8 mouse cellular contexts compared by ENCODE assay signal in genomic region chr11:75631561-75632225, GRCm38 (mm10). TPM values are rescaled to one million over a fixed set of nuclear protein-coding genes. Genes with fewer than 3 reads are reported as not detected.
DNase-seq lines count a peak whose midpoint lies in the region; ATAC-seq and TF ChIP-seq lines count a peak whose summit lies in the region.

No protein-coding gene starts in this region.

- DNase-seq in thymus, adult 2 months: peak; percentile 52
- DNase-seq in thymus, adult 18-20 months: no peak
- DNase-seq in intestine, embryonic 14.5 days (ENCODE audit: low spot score): peak; percentile 63
- DNase-seq in lung, adult 2 months: peak; percentile 36
- no peak for DNase-seq in urinary bladder, postnatal 36 days (ENCODE audit: low spot score in 2 of 2)
- DNase-seq in left cerebral cortex, postnatal 36 days (ENCODE audit: low spot score in 2 of 2): no peak

- H3K27me3 ChIP-seq in thymus, adult 2 months (ENCODE audit: control insufficient read depth, insufficient read depth, low read length): no peaks in the 10 kb centered on the region
- H3K27me3 ChIP-seq in embryonic facial prominence, embryonic 12.5 days: no peaks in the 10 kb centered on the region
- no peaks in the 10 kb centered on the region for H3K27me3 ChIP-seq in intestine, embryonic 14.5 days (replicated peaks; ENCODE audit: control insufficient read depth, insufficient read depth, low read length)
- H3K27me3 ChIP-seq in stomach, embryonic 16.5 days (ENCODE audit: control insufficient read depth, insufficient read depth, low read length): no peaks in the 10 kb centered on the region

- ATAC-seq in embryonic facial prominence, embryonic 12.5 days (ENCODE audit: insufficient number of reproducible peaks, insufficient read depth, low FRiP score, low TSS enrichment): no peak
- ATAC-seq in intestine, embryonic 14.5 days (replicated peaks; ENCODE audit: low FRiP score, low TSS enrichment, low read depth): no peak
- ATAC-seq in stomach, embryonic 16.5 days (ENCODE audit: insufficient read depth, low FRiP score): no peak

- TF ChIP-seq POLR2A in thymus, adult 2 months (IDR thresholded peaks at IDR 0.05; ENCODE audit: control insufficient read depth, extremely low read depth, insufficient read depth, low read length, poor library complexity): no peak
- no peak for TF ChIP-seq POLR2A in lung, adult 2 months (IDR thresholded peaks at IDR 0.05; ENCODE audit: borderline replicate concordance, extremely low read depth, low read depth, low read length)

- peak overlapping the region; percentile 86 for H3K4me2 ChIP-seq in embryonic facial prominence, embryonic 12.5 days (replicated peaks)
- peak overlapping the region; percentile 52 for H3K4me2 ChIP-seq in intestine, embryonic 14.5 days (ENCODE audit: low read length)
- H3K4me2 ChIP-seq in stomach, embryonic 16.5 days (ENCODE audit: low read depth, low read length): peak overlapping the region; percentile 70

- H3K4me3 ChIP-seq in thymus, adult 2 months (ENCODE audit: control insufficient read depth, insufficient read depth, low read length): peak overlapping the region; percentile 72; the same call in 1 of the 2 replicates
- peak overlapping the region; percentile 62 for H3K4me3 ChIP-seq in embryonic facial prominence, embryonic 12.5 days
- H3K4me3 ChIP-seq in intestine, embryonic 14.5 days (ENCODE audit: low read depth, low read length): peak overlapping the region; percentile 79
- peak overlapping the region; percentile 94 for H3K4me3 ChIP-seq in lung, adult 2 months (replicated peaks; ENCODE audit: extremely low read depth, low read depth, low read length)
- peak overlapping the region; percentile 80 for H3K4me3 ChIP-seq in stomach, embryonic 16.5 days (replicated peaks; ENCODE audit: low read length)

- WGBS in thymus, adult 2 months: 9% methylated on average over 13 of the region's 13 CpGs
- whole genome bisulfite sequencing in embryonic facial prominence, embryonic 12.5 days: 14% methylated on average over 13 of the region's 13 CpGs
- 5% methylated on average over 13 of the region's 13 CpGs for WGBS in intestine, embryonic 14.5 days
- 4% methylated on average over 13 of the region's 13 CpGs for WGBS in lung, adult 2 months
- WGBS in stomach, embryonic 16.5 days: 8% methylated on average over 13 of the region's 13 CpGs

- no peaks in the 10 kb centered on the region for H3K9me3 ChIP-seq in embryonic facial prominence, embryonic 12.5 days
- H3K9me3 ChIP-seq in intestine, embryonic 14.5 days (ENCODE audit: control insufficient read depth, low read length): no peaks in the 10 kb centered on the region
- no peaks in the 10 kb centered on the region for H3K9me3 ChIP-seq in stomach, embryonic 16.5 days (replicated peaks; ENCODE audit: control insufficient read depth, low read length)

- peaks cover 16% of the 10 kb centered on the region for H3K4me1 ChIP-seq in thymus, adult 2 months (replicated peaks; ENCODE audit: control insufficient read depth, insufficient read depth, low read length)
- H3K4me1 ChIP-seq in embryonic facial prominence, embryonic 12.5 days: peaks cover 23% of the 10 kb centered on the region
- H3K4me1 ChIP-seq in intestine, embryonic 14.5 days (replicated peaks; ENCODE audit: control insufficient read depth, insufficient read depth, low read length): peaks cover 12% of the 10 kb centered on the region; the same call in 1 of the 2 replicates
- peaks cover 29% of the 10 kb centered on the region for H3K4me1 ChIP-seq in lung, adult 2 months (ENCODE audit: control insufficient read depth, insufficient read depth, low read length)
- peaks cover 7% of the 10 kb centered on the region; the same call in 1 of the 2 replicates for H3K4me1 ChIP-seq in stomach, embryonic 16.5 days (ENCODE audit: control insufficient read depth, insufficient read depth, low read length)

- peak overlapping the region; percentile 52 for H3K9ac ChIP-seq in embryonic facial prominence, embryonic 12.5 days
- H3K9ac ChIP-seq in intestine, embryonic 14.5 days (ENCODE audit: low read length): peak overlapping the region; percentile 56
- H3K9ac ChIP-seq in stomach, embryonic 16.5 days (ENCODE audit: low read length): peak overlapping the region; percentile 77

- no peak for TF ChIP-seq CTCF in thymus, adult 2 months (IDR thresholded peaks at IDR 0.05; ENCODE audit: borderline replicate concordance, control insufficient read depth, extremely low read depth, insufficient read depth, low read length, poor library complexity)
- no peak for TF ChIP-seq CTCF in lung, adult 2 months (IDR thresholded peaks at IDR 0.05; ENCODE audit: insufficient read depth, low read length)

- intact Hi-C loops in left cerebral cortex, postnatal 36 days (cut with DNase I): loop anchor here (5.0 kb wide), 1 partner anchor 46 kb away; the partner anchor contains the start of gene Crk

- peaks cover 38% of the 10 kb centered on the region for H3K36me3 ChIP-seq in thymus, adult 2 months (ENCODE audit: control insufficient read depth, insufficient read depth, low read length)
- peaks cover 14% of the 10 kb centered on the region for H3K36me3 ChIP-seq in embryonic facial prominence, embryonic 12.5 days
- H3K36me3 ChIP-seq in intestine, embryonic 14.5 days (ENCODE audit: control insufficient read depth, insufficient read depth, low read length): peaks cover 23% of the 10 kb centered on the region; the same call in 1 of the 2 replicates
- peaks cover 11% of the 10 kb centered on the region for H3K36me3 ChIP-seq in stomach, embryonic 16.5 days (ENCODE audit: control insufficient read depth, insufficient read depth, low read length)

- H3K27ac ChIP-seq in thymus, adult 2 months (ENCODE audit: control insufficient read depth, insufficient read depth, low read length): no peak overlapping the region
- no peak overlapping the region for H3K27ac ChIP-seq in embryonic facial prominence, embryonic 12.5 days
- H3K27ac ChIP-seq in intestine, embryonic 14.5 days (ENCODE audit: low read depth): no peak overlapping the region
- H3K27ac ChIP-seq in stomach, embryonic 16.5 days (ENCODE audit: low read length): no peak overlapping the region

RNA-seq across cellular contexts. Expression of gene Inpp5k, which starts 0.9 kb away (rescaled TPM):
- polyA plus RNA-seq in thymus, adult 2 months (2012; rRNA removed): 149 and 164 TPM in 2 replicates
- 19.8 and 20.8 TPM in 2 replicates for polyA plus RNA-seq in embryonic facial prominence, embryonic 12.5 days (2016; fragmentation: Nextera tagmentation; extraction: Ambion mirVana)
- 23.7 and 25.1 TPM in 2 replicates for polyA plus RNA-seq in intestine, embryonic 14.5 days (2014; fragmentation: Nextera tagmentation; extraction: Ambion mirVana)
- 96.6 and 130 TPM in 2 replicates for polyA plus RNA-seq in lung, adult 2 months (2012; rRNA removed)
- polyA plus RNA-seq in stomach, embryonic 16.5 days (2015; fragmentation: Nextera tagmentation; extraction: Ambion mirVana): 20.6 and 24.2 TPM in 2 replicates
- 10 to 100 TPM; 39.1 to 43.1 TPM for total RNA-seq in left cerebral cortex, postnatal 36 days (2021)

RNA-seq across cellular contexts. Expression of gene Myo1c, which starts 18.6 kb away (rescaled TPM):
- polyA plus RNA-seq in thymus, adult 2 months (2012; rRNA removed): 78.0 and 90.2 TPM in 2 replicates
- polyA plus RNA-seq in embryonic facial prominence, embryonic 12.5 days (2016; fragmentation: Nextera tagmentation; extraction: Ambion mirVana): 28.0 and 31.0 TPM in 2 replicates
- 41.7 and 42.5 TPM in 2 replicates for polyA plus RNA-seq in intestine, embryonic 14.5 days (2014; fragmentation: Nextera tagmentation; extraction: Ambion mirVana)
- 216 and 256 TPM in 2 replicates for polyA plus RNA-seq in lung, adult 2 months (2012; rRNA removed)
- 70.5 and 74.3 TPM in 2 replicates for polyA plus RNA-seq in stomach, embryonic 16.5 days (2015; fragmentation: Nextera tagmentation; extraction: Ambion mirVana)
- total RNA-seq in left cerebral cortex, postnatal 36 days (2021): 10 to 100 TPM; 18.0 to 20.7 TPM

RNA-seq across cellular contexts. Expression of gene Pitpna, which starts 43.8 kb away (rescaled TPM):
- 99.7 and 108 TPM in 2 replicates for polyA plus RNA-seq in thymus, adult 2 months (2012; rRNA removed)
- polyA plus RNA-seq in embryonic facial prominence, embryonic 12.5 days (2016; fragmentation: Nextera tagmentation; extraction: Ambion mirVana): 96.0 TPM in 2 replicates
- polyA plus RNA-seq in intestine, embryonic 14.5 days (2014; fragmentation: Nextera tagmentation; extraction: Ambion mirVana): 76.2 and 82.1 TPM in 2 replicates
- polyA plus RNA-seq in lung, adult 2 months (2012; rRNA removed): 56.1 and 70.4 TPM in 2 replicates
- polyA plus RNA-seq in stomach, embryonic 16.5 days (2015; fragmentation: Nextera tagmentation; extraction: Ambion mirVana): 59.1 and 63.1 TPM in 2 replicates
- total RNA-seq in left cerebral cortex, postnatal 36 days (2021): 100 to 1,000 TPM; 315 to 349 TPM

RNA-seq across cellular contexts. Expression of gene Crk, which starts 47.4 kb away (rescaled TPM):
- polyA plus RNA-seq in thymus, adult 2 months (2012; rRNA removed): 46.7 and 85.4 TPM in 2 replicates
- 135 and 142 TPM in 2 replicates for polyA plus RNA-seq in embryonic facial prominence, embryonic 12.5 days (2016; fragmentation: Nextera tagmentation; extraction: Ambion mirVana)
- polyA plus RNA-seq in intestine, embryonic 14.5 days (2014; fragmentation: Nextera tagmentation; extraction: Ambion mirVana): 101 and 106 TPM in 2 replicates
- polyA plus RNA-seq in lung, adult 2 months (2012; rRNA removed): 49.5 and 140 TPM in 2 replicates
- polyA plus RNA-seq in stomach, embryonic 16.5 days (2015; fragmentation: Nextera tagmentation; extraction: Ambion mirVana): 106 and 107 TPM in 2 replicates
- 100 to 1,000 TPM; 130 to 133 TPM for total RNA-seq in left cerebral cortex, postnatal 36 days (2021)

Comparison
In these comparisons a context has a peak if more than half of its experiments do, and no peak if none do; other contexts are left out.
1. DNase-seq: peak in thymus, adult 2 months (single experiment), intestine, embryonic 14.5 days (single experiment) and lung, adult 2 months (single experiment); none in thymus, adult 18-20 months (0 of 2), urinary bladder, postnatal 36 days (0 of 2) and left cerebral cortex, postnatal 36 days (0 of 2).
2. Peak in every context shown above with its lines, with median percentiles within 50 percentile points of each other: H3K4me3 ChIP-seq, H3K4me2 ChIP-seq and H3K9ac ChIP-seq.